Mouse (Mus musculus) frontal cortex, postnatal 14 days (tissue): ENCODE measurements at regions not wholly inside any gene's neighbourhood (a gene's known extent, or its start where the extent isn't known, plus 50 kb on each side); places are given as distances from the start of the nearest gene placed in this dataset.
"Not testable (repeated sequence)": the region's sequence is repeated elsewhere in the genome, so short reads cannot be mapped to it uniquely, and the experiment has no call there.

Source experiments
- DNase-seq, 2 experiments: peaks; one replicate each; pipeline ENCODE4 v3.0.0; 2022; ENCODE audit warnings: low spot score in 2 of 2

- DNase-seq: no peak
These were observed 145.3 kb upstream of the Haao start for GRCm38 (mm10) chr17:83993028-83993427.

- DNase-seq: no peak
These were observed 142.9 kb upstream of the Haao start for GRCm38 (mm10) chr17:83990421-83991365.

- no peak for DNase-seq
These were observed 141.1 kb upstream of the Haao start for GRCm38 (mm10) chr17:83988897-83989296.

DNA sequence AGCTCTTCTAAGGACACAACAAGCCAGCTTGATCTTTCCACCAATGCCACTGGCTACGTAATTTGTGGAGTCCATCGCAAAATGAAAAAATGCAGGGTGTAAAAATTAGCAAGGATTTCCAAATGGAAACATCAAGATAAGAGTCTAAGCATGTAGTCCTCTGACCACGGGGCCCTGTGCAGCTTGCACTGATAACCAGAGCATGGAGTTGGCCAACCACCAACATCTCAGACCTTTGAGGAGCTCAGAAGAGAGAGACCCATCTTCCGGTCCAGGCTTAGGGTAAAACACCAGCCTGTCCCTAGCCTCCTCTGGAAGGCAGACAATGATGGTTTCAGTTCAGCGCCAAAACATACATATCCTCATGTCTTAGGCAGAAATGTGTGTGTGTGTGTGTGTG is 140.4 kb upstream of the Haao start:
- no peak for DNase-seq

DNA sequence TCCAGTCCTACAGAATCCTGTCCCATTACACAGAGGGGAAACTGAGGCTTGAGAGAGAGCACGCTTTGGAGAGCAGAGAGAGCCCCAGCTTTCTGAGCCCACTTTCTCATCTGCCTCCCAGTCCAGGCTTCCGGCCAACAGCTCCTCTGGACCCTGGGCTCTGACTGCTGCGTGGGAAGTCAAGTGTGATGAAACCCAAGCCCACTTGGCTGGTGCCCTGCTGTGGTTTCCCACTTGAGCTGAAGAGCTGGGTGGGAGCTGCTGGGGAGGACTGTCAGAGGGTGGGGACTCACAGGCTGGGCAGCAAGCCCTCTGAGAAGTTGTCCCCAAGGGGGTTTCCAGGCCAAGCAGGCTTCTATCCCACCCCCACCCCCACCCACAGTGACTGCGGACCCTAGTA is 139.9 kb upstream of the Haao start:
- no peak for DNase-seq

DNA sequence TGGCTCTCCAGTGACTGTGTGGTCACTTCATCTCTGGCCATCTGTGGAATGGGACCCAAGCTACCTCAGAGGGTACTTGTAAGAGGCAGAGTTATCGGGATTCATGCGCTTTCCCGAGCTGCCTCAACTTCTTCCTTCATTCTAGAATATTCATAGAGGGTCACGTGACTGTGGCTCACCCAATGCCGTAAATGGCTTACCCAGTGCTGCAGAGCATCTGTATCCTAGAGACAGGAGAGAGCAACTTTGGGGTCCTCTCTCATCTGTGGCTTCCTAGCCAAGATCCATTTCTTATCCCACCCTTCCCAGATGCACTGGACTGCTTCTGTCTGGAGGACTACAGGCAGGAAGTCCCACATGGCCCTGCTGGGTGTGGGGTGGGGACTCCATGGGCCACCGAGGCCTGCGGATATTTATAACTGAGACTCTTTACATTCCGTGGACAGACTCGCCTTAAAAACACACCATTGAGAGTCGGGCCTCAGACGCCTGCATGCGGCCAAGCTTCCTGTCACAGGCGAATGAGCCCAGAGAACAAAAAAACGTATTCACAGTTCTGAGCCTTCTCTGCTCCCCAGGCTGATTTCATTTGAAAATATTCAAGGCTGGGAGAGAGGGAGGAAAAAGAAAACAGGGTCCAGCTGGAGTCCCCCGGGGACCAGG is 138.3 kb upstream of the Haao start:
- no peak for DNase-seq

DNA sequence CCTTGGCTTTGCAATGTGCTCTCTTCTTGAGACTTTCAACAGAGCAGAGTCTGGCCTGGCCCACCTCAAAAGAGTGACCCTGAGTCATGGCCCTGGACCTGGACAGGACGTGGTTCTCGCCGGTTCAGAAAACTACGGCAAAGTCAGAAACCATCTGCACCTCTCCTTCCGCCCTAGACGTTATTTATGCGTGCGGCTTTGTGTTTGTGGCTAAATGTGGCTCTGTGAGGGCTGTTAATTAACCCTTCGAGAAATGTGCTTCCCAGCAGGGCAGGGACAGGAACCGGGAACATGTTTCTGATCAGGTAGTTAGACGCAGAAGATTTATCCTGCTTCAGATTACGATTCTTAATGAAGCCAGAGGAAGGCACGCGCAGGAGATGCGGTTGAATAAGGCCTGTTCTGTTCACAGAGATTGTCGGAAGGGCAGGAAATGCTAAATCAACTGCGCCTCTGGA is 137.6 kb upstream of the Haao start:
- DNase-seq: no peak

- DNase-seq: no peak
These were observed 136.2 kb upstream of the Haao start for GRCm38 (mm10) chr17:83983837-83984388.

- no peak for DNase-seq
These were observed 135.5 kb upstream of the Haao start for GRCm38 (mm10) chr17:83983070-83983836.

- no peak for DNase-seq
These were observed 134.9 kb upstream of the Haao start for GRCm38 (mm10) chr17:83982700-83983069.

GRCm38 (mm10) chr17:83978858-83979470 is 131.2 kb upstream of the Haao start:
- no peak for DNase-seq

DNA sequence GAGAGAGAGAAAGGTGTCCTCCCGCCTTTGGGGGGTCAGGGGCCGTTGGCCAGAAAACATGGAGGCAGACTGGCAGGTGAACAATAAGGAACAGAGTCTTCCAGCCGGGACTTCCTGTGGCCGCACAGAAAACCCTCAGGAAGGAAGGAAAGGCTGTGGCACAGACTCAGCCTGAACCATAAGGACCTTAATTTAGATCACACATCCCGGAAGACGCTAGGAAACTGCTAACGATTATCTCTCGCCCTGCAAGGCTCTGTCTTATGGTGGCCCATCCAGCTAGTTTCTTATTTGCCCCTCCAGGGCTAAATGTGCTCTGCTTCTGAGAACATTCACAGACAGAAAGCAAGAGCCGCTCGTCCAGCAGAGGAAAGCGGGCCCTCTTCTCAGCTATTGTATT is 130.0 kb upstream of the Haao start:
- DNase-seq: no peak

DNA sequence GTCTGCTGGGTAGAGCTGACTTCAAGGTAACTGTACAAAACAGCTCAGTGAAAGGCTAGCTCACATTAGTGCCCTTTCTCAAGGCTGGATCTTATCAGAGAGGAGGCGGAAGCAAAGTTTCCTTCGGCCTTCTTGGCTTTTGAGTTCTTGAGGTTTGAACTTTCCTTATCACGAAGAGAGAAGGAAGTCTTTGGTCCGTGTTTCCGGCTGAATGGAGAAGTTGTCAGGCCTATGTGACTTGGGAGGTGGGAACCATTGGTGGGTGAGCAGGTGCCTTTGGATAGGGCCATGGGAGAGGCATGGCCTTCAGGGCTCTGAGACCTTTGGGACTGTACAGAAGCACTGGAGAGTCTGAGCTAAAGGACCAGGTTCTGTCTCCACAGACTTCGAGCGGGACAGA is 128.1 kb upstream of the Haao start:
- DNase-seq: no peak

- peak in 1 of 2 experiments; percentile 42 for DNase-seq
These were observed 125.9 kb upstream of the Haao start for GRCm38 (mm10) chr17:83973461-83974350.

GRCm38 (mm10) chr17:83972874-83973273 is 125.1 kb upstream of the Haao start:
- DNase-seq: no peak

DNA sequence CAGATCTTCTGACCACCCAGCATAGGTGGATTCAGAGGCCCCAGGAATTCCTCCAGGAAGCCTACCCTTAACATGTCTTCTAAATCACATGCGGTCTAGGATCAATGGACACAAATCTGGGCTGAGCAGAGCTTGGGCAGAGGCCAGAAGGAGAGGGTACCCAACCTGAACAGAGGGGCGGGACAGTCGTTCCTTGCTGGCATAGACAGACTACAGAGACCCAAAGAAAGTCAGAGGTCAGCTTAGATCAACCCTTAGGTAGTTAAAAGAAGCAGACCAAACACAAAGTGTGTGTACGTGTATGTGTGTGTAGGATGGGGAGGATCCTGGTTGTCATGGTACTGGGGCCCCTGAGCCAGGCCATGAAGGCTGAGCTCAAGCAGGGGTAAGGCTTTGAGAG is 124.7 kb upstream of the Haao start:
- no peak for DNase-seq

- no peak for DNase-seq
These were observed 124.3 kb upstream of the Haao start for GRCm38 (mm10) chr17:83972026-83972425.

GRCm38 (mm10) chr17:83969407-83969826 is 121.7 kb upstream of the Haao start:
- DNase-seq: no peak

DNA sequence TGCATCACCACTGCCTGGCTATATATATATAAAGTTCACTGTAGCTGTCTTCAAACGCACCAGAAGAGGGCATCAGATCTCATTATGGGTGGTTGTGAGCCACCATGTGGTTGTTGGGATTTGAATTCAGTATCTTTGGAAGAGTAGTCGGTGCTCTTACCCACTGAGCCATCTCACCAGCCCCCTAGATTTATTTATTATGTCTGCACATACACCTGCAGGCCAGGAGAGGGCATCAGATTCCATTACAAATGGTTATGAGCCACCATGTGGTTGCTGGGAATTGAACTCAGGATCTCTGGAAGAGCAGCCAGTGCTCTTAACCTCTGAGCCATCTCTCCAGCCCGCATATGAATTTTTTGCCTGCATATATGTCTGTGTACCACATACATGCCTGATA is 120.4 kb upstream of the Haao start:
- DNase-seq: not testable (repeated sequence)

DNA sequence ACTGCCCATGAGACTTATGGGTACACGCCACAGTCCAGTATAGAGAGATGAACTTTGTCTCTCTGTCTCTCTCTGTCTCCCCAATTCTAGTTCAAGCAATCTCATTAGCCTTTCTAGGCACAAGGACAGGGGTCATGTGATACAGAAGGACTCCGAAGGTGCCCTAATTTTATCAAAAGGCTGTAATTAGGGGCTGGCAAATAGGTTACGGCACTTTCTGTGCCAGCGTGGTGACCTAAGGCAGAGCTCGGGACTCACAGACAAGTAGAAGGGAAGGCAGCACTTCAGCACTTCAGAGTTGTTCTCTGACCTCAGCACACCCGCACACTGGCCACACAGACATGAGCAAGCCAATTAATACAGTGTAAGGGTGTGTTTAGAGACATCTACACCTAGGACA is 119.2 kb upstream of the Haao start:
- no peak for DNase-seq
